Comparison of ENCODE assay signal across 8 mouse cellular contexts in the genomic region with DNA sequence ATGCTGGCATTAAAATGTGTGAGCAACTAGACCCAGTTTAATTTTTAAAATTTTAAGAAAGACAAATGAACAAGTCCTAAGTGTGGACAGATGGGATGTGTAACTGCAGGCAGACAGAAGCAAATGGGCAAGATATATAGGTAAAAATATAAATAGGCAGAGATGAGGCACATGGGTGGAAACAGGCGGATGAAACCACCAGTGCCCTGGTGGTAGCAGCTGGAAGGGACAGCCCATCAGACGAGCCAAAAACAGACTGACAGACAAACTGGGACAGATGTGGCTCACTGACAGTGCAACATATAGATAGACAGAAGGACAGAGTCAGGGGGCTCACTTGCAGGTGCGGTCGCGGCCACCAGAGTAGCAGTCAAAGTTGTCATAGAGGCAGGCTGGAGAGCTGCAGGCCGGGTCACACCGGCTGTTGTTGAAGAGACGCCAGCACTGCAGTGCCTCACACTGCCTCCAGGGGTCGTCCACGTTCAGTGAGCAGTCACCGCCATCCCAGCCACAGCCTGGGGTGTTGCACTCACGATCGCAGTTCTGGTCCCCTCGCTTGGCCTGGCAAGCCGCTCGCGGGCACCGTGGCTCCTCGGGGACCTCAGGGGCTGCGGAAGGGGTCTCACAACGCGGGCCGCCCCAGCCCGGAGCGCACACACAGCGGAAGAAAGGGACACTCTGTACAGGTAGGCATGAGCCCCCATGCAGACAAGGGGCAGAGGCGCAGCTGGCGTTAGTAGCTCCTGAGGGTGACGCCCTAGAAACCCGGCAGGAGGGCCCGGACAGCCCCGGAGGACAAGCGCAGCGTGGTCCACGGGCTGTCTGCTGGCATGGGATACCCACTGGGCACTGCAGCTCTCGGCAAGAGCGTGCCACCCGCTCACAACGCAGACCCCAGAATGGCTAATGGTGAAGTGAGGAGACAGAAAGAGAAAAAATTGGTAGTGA. TPM values are rescaled to one million over a fixed set of nuclear protein-coding genes. Genes with fewer than 3 reads are reported as not detected.
A peak's percentile ranks its signal among the peaks of the same experiment; 100 is the strongest.
DNase-seq lines count a peak whose midpoint lies in the region; ATAC-seq lines count a peak whose summit lies in the region.

No protein-coding gene starts in this region.

- peak; percentile 19 for DNase-seq in MN1 (ENCODE audit: low spot score)
- DNase-seq in cerebellum, adult 9-10 months: peak; percentile 75
- peak; percentile 56 to 86 for DNase-seq in frontal cortex, adult 2 months (ENCODE audit: extremely low spot score in 1 of 2, low spot score in 1 of 2)
- DNase-seq in hindbrain, embryonic 11.5 days (ENCODE audit: low spot score): peak; percentile 89
- peak; percentile 88 to 90 for DNase-seq in layer of hippocampus, postnatal 10 days (ENCODE audit: low spot score in 2 of 2)
- peak; percentile 91 for DNase-seq in lung, postnatal 10 days
- peak; percentile 83 for DNase-seq in ovary, postnatal 36 days (ENCODE audit: low spot score)
- peak; percentile 80 to 83 for DNase-seq in thymus, postnatal 36 days

- no peaks in the 10 kb centered on the region for H3K27me3 ChIP-seq in hindbrain, embryonic 11.5 days (ENCODE audit: control insufficient read depth, insufficient read depth, low read length)

- no peaks in the 10 kb centered on the region for H3K9me3 ChIP-seq in hindbrain, embryonic 11.5 days (ENCODE audit: control insufficient read depth, low read length)

- H3K36me3 ChIP-seq in hindbrain, embryonic 11.5 days (ENCODE audit: control insufficient read depth, insufficient read depth, low read length): peaks cover 31% of the 10 kb centered on the region

- 26% methylated on average over 39 of the region's 39 CpGs for WGBS in hindbrain, embryonic 11.5 days

- H3K4me2 ChIP-seq in hindbrain, embryonic 11.5 days (replicated peaks; ENCODE audit: low read depth, low read length): peak overlapping the region; percentile 31; the same call in 1 of the 2 replicates

- no peaks in the 10 kb centered on the region for H3K4me1 ChIP-seq in hindbrain, embryonic 11.5 days (replicated peaks; ENCODE audit: control insufficient read depth, insufficient read depth, low read length)

- H3K27ac ChIP-seq in hindbrain, embryonic 11.5 days (ENCODE audit: low read depth, low read length): no peak overlapping the region

- peak; percentile 71 for ATAC-seq in hindbrain, embryonic 11.5 days (ENCODE audit: low FRiP score)

- peak overlapping the region; percentile 40; the same call in 1 of the 2 replicates for H3K9ac ChIP-seq in hindbrain, embryonic 11.5 days (ENCODE audit: low read depth, low read length)

- H3K4me3 ChIP-seq in hindbrain, embryonic 11.5 days (ENCODE audit: low read depth, low read length): peak overlapping the region; percentile 8; the same call in 1 of the 2 replicates

RNA-seq across cellular contexts. Expression of a gene that starts 23.5 kb away (rescaled TPM):
- polyA plus RNA-seq in frontal cortex, adult 2 months (2012; rRNA removed): 7.1 and 9.5 TPM in 2 replicates
- 20.3 and 24.7 TPM in 2 replicates for polyA plus RNA-seq in hindbrain, embryonic 11.5 days (2014; fragmentation: Nextera tagmentation; extraction: Ambion mirVana)
- total RNA-seq in layer of hippocampus, postnatal 10 days (2021): 10 to 100 TPM; 21.0 to 23.7 TPM

RNA-seq across cellular contexts. Expression of a gene that starts 46.2 kb away (rescaled TPM):
- polyA plus RNA-seq in frontal cortex, adult 2 months (2012; rRNA removed): 0.63 and 1.3 TPM in 2 replicates
- 0.14 and 0.20 TPM in 2 replicates for polyA plus RNA-seq in hindbrain, embryonic 11.5 days (2014; fragmentation: Nextera tagmentation; extraction: Ambion mirVana)
- total RNA-seq in layer of hippocampus, postnatal 10 days (2021): under 1 TPM in 1 of 2 experiments, not detected in 1; 0.14 TPM

Comparison
In these comparisons a context has a peak if more than half of its experiments do, and no peak if none do; other contexts are left out.
1. DNase-seq: peak in every context shown above with its lines; median percentile 91 in lung, postnatal 10 days; 89 in hindbrain, embryonic 11.5 days; 89 in layer of hippocampus, postnatal 10 days; 83 in ovary, postnatal 36 days; 82 in thymus, postnatal 36 days; 75 in cerebellum, adult 9-10 months; 71 in frontal cortex, adult 2 months; 19 in MN1.